ENCODE assay signal across 19 mouse cellular contexts in genomic region chr11:20672513-20672912, GRCm38 (mm10).
DNase-seq lines count a peak whose midpoint lies in the region; ATAC-seq lines count a peak whose summit lies in the region.
"Had no signal": no experiment of that assay in that cellular context is flagged by ENCODE, and none has a peak within 500 bp of the region (broad histone marks: within the 10 kb centered on the region; RNA-seq: fewer than 3 reads in every experiment).

No protein-coding gene starts in this region.

- H3K4me3 ChIP-seq in midbrain, embryonic 10.5 days: no peak overlapping the region
- H3K4me3 ChIP-seq in midbrain, embryonic 14.5 days (replicated peaks; ENCODE audit: low read depth, low read length): no peak overlapping the region
- no peak overlapping the region for H3K4me3 ChIP-seq in limb, embryonic 15.5 days
- H3K4me3 ChIP-seq: embryonic facial prominence, embryonic 15.5 days; erythroblast, embryonic 14.5 days; forebrain, embryonic 10.5 days; forebrain, embryonic 15.5 days; heart, embryonic 10.5 days; hindbrain, embryonic 12.5 days had no signal

- peaks cover 18% of the 10 kb centered on the region; the same call in 1 of the 2 replicates for H3K4me1 ChIP-seq in midbrain, embryonic 10.5 days
- no peaks in the 10 kb centered on the region for H3K4me1 ChIP-seq in midbrain, embryonic 14.5 days (ENCODE audit: control insufficient read depth, insufficient read depth, low read length)
- no peaks in the 10 kb centered on the region; the same call in 1 of the 2 replicates for H3K4me1 ChIP-seq in limb, embryonic 15.5 days
- H3K4me1 ChIP-seq: forebrain, embryonic 15.5 days; hindbrain, embryonic 12.5 days had no signal

- H3K9ac ChIP-seq in midbrain, embryonic 14.5 days (replicated peaks; ENCODE audit: low read length): no peak overlapping the region
- H3K9ac ChIP-seq in limb, embryonic 15.5 days: no peak overlapping the region
- H3K9ac ChIP-seq: embryonic facial prominence, embryonic 15.5 days; forebrain, embryonic 15.5 days; hindbrain, embryonic 12.5 days had no signal

- peak; percentile 30 for DNase-seq in heart, adult 11 months
- no peak for DNase-seq in heart, adult 9 months (ENCODE audit: low spot score in 2 of 2)
- DNase-seq in midbrain, embryonic 10.5 days (ENCODE audit: low spot score): no peak
- DNase-seq in midbrain, embryonic 14.5 days: no peak
- peak; percentile 47 for DNase-seq in Muller cell, postnatal 12 days (ENCODE audit: inconsistent ontology term)
- DNase-seq in left cerebral cortex, adult 11 months (ENCODE audit: low spot score): no peak
- DNase-seq in layer of hippocampus, postnatal 25 days (ENCODE audit: extremely low spot score in 1 of 2, low spot score in 1 of 2): no peak
- DNase-seq: adrenal gland, postnatal 10 days; cerebellum, adult 11 months; cerebellum, adult 8-10 months; gastrocnemius, postnatal 14 days had no signal

- no peaks in the 10 kb centered on the region for H3K36me3 ChIP-seq in midbrain, embryonic 10.5 days
- H3K36me3 ChIP-seq in midbrain, embryonic 14.5 days (ENCODE audit: control insufficient read depth, insufficient read depth, low read length): no peaks in the 10 kb centered on the region
- no peaks in the 10 kb centered on the region for H3K36me3 ChIP-seq in limb, embryonic 15.5 days
- H3K36me3 ChIP-seq: embryonic facial prominence, embryonic 15.5 days; forebrain, embryonic 10.5 days; forebrain, embryonic 15.5 days; heart, embryonic 10.5 days; hindbrain, embryonic 12.5 days had no signal

- no peak overlapping the region for H3K4me2 ChIP-seq in midbrain, embryonic 14.5 days (ENCODE audit: low read length)
- H3K4me2 ChIP-seq in limb, embryonic 15.5 days: no peak overlapping the region
- H3K4me2 ChIP-seq: embryonic facial prominence, embryonic 15.5 days; forebrain, embryonic 15.5 days; hindbrain, embryonic 12.5 days had no signal

- H3K9me3 ChIP-seq in midbrain, embryonic 10.5 days (replicated peaks): no peaks in the 10 kb centered on the region
- H3K9me3 ChIP-seq in midbrain, embryonic 14.5 days (ENCODE audit: control insufficient read depth, low read length): no peaks in the 10 kb centered on the region
- H3K9me3 ChIP-seq in limb, embryonic 15.5 days: no peaks in the 10 kb centered on the region
- H3K9me3 ChIP-seq: embryonic facial prominence, embryonic 15.5 days; forebrain, embryonic 10.5 days; forebrain, embryonic 15.5 days; heart, embryonic 10.5 days; hindbrain, embryonic 12.5 days had no signal

- ATAC-seq in midbrain, embryonic 14.5 days (ENCODE audit: low FRiP score, low TSS enrichment): no peak
- peak; percentile 37; the same call in 1 of the 2 replicates for ATAC-seq in limb, embryonic 15.5 days (ENCODE audit: insufficient number of reproducible peaks, low FRiP score, low TSS enrichment, low read depth)

- 85% methylated on average over 6 of the region's 6 CpGs for WGBS in midbrain, embryonic 10.5 days
- 93% methylated on average over 6 of the region's 6 CpGs for WGBS in midbrain, embryonic 14.5 days
- 61% methylated on average over 6 of the region's 6 CpGs for WGBS in limb, embryonic 15.5 days

- peak overlapping the region; percentile 57; the same call in 1 of the 2 replicates for H3K27ac ChIP-seq in midbrain, embryonic 10.5 days (replicated peaks)
- no peak overlapping the region for H3K27ac ChIP-seq in midbrain, embryonic 14.5 days (replicated peaks; ENCODE audit: low read depth, low read length)
- no peak overlapping the region for H3K27ac ChIP-seq in limb, embryonic 15.5 days
- H3K27ac ChIP-seq: embryonic facial prominence, embryonic 15.5 days; forebrain, embryonic 10.5 days; forebrain, embryonic 15.5 days; heart, embryonic 10.5 days; hindbrain, embryonic 12.5 days had no signal

- no peaks in the 10 kb centered on the region for H3K27me3 ChIP-seq in midbrain, embryonic 10.5 days (ENCODE audit: low read depth, poor library complexity, severe bottlenecking)
- no peaks in the 10 kb centered on the region for H3K27me3 ChIP-seq in midbrain, embryonic 14.5 days (ENCODE audit: control insufficient read depth, insufficient read depth, low read length)
- H3K27me3 ChIP-seq in limb, embryonic 15.5 days: no peaks in the 10 kb centered on the region
- H3K27me3 ChIP-seq: CH12.LX; embryonic facial prominence, embryonic 15.5 days; forebrain, embryonic 15.5 days; hindbrain, embryonic 12.5 days had no signal

Comparison
In these comparisons a context has a peak if more than half of its experiments do, and no peak if none do; other contexts are left out.
1. DNase-seq: peak in heart, adult 11 months (single experiment) and Muller cell, postnatal 12 days (single experiment); none in heart, adult 9 months (0 of 2), midbrain, embryonic 10.5 days (single experiment), midbrain, embryonic 14.5 days (single experiment), left cerebral cortex, adult 11 months (single experiment) and layer of hippocampus, postnatal 25 days (0 of 2).